Mouse (Mus musculus) 416B (cell line): Measurements from ENCODE around the gene Itpripl2.
A peak's percentile ranks its signal among the peaks of the same experiment; 100 is the strongest.

Experiments
- DNase-seq: peaks from one replicate; pipeline ENCODE4 v3.0.0; 2011; ENCODE audit warnings: low read depth

The Itpripl2 gene

DNA sequence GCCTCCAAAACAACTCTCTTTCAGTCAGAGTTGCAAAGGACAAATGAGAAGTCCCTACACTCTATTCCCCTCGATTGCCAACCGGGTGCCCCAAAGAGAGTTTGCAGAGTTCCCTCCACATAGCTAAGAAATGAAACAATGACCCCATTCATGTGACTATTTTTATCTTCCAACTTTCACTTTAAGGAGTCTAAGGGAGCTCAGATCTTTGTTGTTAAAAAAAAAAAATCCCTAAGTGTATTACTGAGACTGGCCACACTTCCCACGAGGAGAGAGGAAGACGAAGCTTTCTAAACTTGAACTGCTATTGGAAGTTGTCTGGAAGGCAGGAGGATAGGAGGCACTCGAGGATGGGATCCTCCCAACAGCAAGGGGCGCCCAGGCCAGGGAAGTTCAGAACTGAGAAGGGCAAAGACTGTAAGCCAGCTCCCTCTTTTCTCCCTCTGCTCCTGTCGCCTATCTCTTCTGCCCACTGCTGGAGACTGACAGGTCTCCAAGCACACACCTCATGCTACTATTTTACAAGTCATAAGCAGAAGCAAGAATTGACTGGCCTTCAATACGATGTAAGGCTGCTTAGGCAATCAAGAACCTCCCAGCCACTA lies 3.6 kb downstream of the Itpripl2 start:
- no peak for DNase-seq

DNA sequence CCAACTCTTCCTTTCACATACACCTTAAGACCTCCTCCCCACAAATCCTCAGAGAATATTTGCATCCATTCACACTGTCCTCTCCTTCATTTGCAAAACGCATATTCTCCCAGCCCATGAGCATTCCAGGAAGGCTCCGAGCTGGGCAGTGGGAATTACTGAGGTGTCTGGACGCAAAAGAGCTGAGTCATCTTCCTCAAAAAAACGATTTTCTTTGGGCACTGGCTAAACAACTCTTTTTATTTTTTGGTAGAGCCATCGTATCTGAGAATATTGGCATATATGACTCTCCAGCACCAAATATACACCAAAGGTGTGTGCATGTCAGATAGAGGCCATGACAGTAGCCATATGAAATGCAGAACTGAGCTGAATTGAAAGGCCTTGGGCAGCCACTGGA lies 4.9 kb downstream of the Itpripl2 start:
- DNase-seq, result no peak

DNA sequence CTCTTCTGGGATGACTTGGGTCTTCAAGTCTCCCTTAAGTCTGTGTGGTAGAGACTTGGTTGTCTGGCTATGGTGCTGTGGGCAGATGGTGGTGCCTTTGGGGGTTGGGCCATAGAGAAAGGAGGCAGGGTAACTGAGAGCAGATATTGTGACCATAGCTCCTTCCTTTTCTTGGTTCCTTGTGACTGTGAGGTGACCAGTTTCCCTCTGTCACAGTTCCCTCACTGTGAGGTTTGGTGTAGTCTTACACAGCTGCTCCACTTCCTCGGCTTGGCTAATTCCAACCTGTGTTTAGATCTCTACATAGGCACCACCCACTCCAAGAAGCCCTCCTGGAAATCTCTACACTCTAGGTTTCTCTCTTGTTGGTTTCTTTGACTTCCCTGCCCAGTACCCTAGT lies 7.8 kb downstream of the Itpripl2 start:
- DNase-seq, result no peak

DNA sequence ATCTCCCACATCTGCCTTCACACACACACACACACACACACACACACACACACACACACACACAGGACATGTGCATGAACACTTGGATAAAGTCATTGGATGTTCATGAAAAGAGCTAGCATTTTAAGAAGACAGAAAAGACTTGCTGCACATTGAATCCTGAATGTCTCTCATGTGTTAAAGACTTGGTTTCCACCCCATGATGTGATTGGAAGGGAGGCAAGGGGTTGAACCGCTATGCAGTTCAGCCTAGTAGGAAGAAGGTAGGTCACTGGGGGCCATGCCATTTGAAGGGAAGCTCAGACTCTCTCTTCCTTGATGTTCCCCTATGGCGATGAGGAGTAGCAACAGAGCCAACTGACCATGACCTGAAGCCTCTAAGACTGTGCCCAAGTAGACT lies 9.8 kb downstream of the Itpripl2 start:
- no peak for DNase-seq

DNA sequence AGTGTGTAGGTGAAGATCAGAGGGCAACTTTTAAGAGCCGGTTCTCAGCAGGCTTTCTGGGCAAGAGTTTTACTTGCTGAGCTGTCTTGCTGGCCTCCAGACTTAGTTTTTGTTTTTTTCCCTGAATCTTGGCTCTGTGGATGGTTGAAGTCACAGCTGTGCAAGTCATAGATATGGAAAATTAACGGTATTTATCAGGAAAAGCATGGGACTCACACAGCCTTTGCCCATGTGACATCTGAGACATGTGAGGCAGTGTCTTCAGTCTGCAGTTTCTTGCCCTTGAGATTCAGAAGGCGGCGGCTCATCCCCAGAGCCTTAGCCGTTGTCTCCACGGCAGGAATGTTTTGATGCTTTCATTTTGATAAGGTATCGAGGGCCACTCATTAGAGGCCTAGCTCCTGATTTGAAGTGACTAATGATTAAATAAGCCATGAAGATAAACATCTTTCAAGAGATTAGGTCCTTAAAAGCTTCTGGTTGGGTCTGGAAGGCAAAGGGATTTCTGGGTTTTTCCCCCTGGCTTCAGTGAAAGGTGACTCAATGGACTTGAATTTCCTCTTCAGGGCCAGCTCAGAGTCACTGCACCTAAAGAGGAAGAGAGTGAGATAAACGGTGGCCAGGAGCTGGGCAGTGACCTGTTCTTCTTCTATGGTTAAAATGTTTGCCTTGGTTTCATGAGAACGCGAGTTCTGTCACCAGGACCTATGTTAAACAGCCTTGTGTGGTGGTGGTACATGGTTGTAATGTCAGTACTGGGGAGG lies 10.5 kb downstream of the Itpripl2 start:
- DNase-seq, result peak; percentile 15

DNA sequence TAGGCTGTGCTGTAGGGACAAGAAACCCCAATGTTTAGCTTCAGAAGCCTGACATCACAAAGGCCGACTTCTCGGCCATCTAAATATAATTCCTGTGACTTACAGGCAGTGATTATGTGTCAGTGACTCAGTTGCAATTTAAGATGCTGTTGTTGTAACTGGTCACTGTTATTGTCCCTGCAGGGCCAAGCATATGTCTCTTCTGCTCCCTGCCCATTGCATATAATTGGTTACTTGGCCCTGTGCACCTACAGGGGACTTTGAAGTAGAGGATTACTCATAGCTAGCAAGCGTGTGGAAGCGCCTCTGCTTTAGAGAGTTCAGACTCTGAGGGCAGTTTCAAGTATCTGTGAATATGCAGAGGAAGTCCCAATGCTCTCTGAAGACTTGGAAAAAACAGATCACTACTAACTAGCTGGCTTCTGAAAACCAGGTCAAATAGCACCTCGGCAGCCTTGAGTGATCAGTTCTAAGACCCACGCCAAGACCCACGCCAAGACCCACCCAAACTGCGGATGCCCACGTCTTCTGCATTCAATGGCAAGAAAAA lies 11.5 kb downstream of the Itpripl2 start:
- DNase-seq, result no peak

DNA sequence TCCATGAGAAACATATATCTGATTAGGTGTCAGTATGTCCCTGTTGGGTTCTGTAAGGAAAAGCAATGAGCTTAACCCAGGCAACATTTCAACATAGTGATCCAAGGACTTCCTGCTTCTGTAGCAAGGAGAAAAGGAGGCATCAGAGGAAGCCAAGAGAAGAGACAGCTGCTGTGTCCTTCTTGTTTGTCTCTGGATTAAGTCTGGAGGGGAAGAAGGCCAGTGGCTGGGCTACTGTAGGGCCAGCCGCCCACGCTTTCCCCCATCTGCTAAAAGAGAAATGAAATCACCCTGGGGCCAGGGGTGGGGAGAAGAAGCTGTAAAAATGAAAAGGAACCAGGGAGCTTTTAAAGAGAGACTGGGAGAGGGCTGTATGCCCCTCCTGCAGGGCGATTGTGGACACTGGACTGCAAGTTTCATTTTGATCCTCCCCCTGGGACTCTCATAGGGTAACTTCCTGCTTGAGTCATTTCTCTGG lies 12.9 kb downstream of the Itpripl2 start:
- no peak for DNase-seq

DNA sequence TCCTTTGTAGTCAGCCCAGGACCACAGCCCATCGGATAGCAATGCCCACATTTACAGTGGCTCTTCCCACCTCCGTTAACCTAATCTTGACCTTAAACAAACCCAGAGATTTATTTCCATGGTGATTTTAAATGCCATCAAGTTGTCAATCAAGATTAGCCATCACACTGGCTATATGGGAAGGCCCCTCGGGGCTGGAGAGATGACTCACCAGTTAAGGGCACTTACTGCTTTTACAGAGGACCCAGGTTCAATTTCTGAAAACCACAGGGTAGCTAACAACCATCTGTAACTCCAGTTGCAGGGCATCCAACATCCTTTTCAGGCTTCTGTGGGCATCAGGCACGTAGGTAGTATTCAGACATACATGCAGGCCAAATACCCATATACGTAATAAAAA lies 15.3 kb downstream of the Itpripl2 start:
- no peak for DNase-seq

DNA sequence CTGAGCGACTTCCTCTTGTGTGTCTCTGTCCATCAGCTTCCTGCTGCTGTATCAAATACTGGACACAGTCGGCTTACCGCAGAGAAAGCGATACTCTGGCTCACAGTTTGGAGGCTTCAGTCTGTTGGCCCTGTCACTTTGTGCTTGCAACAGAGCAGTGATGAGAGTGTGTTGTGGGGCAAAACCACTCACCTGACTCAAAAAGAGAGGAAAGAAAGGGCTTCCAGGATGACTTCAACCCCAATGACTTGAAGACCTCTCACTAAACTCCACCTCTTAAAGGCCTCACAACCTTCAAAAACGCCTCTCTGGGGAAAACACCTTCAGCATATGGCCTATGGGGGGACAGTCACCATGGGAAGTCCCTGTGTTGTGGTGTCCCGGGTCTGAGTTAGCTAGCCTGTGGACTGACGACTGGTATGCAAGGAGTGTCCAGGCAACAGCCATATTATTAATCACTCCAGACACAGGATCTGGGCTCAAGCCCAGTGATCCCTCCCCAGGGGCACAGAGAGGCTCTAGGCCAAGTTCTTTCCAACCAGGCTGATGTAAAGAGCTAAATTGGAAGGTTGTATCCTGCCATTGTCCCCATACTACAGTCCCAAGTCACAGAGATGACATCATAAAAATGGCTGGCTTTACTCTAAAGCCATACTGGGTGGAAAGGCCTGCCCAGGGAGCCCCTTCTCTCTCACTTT lies 16.6 kb downstream of the Itpripl2 start:
- no peak for DNase-seq

DNA sequence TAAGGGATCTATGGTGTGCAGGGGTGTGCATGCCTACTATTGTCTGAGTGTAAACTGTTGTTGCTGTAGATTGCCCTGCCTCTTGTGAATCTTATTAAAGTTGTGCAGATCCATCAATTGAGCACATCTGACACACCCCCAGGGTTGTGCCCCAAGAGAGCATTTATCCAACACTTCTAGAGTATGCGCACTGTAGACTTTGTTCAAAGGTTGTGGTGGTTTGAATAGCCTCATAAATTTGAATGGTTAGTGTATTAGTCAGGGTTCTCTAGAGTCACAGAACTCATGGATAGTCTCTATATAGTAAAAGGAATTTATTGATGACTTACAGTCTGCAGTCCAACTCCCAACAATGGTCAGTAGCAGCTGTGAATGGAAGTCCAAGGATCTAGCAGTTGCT lies 18.9 kb downstream of the Itpripl2 start:
- DNase-seq, result no peak

DNA sequence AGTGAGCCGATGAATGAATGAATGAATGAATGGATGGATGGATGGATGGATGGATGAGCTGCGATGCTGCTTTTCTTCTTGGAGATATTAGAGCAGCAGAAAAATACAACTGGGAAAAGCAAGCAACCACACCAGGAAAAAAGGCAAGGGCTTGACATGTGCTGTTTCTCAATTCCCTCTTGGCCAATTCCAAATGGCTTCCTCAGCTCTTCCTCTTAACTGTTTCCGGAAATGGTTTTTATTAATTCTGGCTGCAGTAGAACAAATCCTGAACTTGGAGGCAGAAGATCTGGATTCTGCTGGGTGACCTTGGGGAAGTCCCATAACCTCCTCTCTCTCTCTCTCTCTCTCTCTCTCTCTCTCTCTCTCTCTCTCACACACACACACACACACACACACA lies 23.7 kb downstream of the Itpripl2 start:
- DNase-seq, result no peak

DNA sequence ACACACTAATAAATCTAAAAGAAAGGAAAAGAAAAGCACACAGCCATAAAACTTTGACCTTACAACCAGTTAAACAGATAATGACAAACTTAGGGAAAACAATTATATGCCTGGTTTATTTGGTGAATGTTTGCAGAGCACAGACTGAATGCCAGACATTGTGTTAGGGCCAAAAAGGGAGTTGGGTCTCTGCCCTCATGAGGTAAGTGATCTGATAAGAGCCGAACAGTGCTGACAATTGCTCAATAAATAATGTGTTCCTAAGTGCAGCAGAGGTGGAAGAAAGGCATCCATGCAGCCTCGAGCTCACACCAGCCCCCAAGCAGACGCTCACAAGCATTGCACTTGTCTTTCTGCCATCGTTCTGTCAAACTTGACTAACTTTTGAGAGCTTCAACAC lies 27.3 kb downstream of the Itpripl2 start:
- DNase-seq, result no peak

DNA sequence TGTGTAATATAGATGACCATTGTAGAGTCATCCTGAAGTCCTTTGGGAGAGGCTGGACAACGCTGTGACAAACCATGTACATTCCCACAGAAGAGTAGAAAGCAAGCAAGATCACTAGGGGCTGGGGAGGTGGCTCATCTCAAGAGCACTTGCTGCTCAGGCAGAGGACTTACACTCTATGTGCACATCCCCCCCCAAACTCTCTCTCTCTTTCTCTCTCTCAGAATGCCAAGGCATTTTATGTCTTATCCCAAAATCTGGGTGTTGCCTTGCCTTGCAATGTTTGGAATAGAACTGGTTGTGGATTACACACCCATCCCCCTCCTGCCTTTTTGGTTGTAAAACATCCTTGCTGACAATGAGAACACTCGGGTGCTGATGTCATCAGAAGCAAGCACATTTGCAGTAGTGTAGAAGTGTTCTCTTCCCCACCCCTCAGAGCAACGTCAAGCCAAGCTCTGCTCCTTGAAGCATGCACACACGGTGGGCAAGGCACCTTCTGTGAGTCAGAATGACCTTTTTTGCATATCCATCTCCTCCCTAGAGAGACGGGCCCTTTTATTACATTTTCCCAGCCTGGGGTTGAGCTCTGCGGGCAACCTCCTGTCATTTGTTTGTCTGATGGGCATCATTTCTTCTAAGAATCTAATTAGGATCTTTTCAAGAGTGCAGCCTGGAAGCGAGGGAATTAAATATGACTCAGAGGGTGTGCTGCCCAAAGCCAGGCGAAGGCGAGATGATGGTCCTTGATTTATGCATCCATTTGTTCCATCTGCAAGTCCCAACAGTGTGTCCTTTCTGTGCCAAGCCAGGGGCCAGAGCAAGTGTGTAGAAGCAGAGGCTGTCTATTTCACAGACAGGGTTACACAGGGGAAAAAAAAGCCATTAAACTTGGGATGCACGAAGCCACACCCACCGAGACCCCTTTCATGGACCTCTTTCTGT lies 28.7 kb downstream of the Itpripl2 start:
- DNase-seq, result no peak

DNA sequence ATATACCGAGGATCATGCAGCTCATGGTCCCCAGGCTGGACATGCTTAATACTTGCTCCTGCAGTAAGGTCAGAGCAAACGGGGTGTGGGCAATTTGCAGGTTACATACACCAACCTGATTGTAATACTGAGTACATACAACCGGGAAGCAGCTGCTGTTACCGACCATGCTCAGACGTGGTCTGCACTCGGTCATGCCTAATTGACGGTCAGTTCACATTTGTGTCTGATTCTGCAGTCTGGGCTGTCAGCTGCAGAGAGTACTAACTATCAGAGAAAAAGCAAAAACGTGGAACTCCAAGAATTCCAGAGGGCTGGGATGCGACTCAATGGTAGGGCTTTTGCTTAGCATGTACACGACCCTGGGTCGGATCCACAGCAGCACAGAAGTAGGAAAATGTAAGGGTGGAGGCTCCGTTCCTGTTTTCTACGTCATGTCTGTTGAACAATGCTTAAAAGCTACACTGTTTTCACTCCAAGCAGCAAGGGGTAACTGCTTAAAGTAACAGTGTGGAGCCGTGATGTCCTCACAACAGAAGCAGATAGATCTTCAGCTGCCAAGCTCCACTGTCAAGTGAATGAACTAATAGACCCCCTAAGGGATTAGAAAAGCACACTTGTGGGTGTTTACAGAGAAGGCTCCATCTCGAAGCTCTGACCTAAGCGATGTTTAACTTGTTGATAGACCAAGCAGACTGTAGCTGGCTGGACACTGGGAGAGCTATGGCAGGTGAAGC lies 30.2 kb downstream of the Itpripl2 start:
- no peak for DNase-seq

DNA sequence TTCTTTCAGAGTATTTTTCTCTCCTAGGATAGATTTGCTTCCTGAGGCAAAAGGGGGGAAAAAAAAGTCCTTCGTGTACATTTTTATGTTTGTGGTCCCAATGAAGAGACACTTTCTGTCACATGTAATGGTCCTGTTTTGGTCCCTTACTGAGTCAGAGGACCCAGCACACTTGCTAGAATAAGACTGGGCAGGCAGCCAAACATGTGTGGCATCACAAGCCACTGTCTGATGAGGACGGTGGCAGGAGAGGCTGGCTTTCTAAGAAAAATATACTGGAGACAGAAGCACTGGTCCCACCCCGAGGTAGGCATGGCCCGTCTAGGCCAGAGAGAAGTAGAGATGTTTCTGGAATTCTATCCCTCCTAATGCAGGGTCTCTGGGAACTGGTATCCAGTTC lies 38.1 kb downstream of the Itpripl2 start:
- DNase-seq, result peak; percentile 27

DNA sequence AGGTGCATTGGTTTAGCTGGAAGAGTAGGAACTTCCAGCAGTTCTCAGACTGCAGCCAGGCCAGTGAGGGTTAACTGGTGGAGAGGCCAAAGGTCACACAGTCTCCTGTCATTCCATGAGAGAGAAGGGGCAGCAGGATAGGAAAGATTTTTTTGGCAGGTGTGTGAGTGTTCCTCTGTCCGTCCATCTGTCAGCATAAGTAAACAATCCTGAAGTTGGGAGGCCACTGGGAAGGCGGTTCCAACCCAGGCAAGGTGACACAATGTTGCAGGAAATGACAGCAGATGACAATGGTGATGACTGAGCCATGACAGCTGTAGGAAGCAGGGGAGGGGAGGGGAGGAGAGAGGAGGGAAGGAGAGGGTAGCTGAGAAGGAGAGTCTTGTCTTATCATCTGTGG lies 38.8 kb downstream of the Itpripl2 start:
- no peak for DNase-seq

DNA sequence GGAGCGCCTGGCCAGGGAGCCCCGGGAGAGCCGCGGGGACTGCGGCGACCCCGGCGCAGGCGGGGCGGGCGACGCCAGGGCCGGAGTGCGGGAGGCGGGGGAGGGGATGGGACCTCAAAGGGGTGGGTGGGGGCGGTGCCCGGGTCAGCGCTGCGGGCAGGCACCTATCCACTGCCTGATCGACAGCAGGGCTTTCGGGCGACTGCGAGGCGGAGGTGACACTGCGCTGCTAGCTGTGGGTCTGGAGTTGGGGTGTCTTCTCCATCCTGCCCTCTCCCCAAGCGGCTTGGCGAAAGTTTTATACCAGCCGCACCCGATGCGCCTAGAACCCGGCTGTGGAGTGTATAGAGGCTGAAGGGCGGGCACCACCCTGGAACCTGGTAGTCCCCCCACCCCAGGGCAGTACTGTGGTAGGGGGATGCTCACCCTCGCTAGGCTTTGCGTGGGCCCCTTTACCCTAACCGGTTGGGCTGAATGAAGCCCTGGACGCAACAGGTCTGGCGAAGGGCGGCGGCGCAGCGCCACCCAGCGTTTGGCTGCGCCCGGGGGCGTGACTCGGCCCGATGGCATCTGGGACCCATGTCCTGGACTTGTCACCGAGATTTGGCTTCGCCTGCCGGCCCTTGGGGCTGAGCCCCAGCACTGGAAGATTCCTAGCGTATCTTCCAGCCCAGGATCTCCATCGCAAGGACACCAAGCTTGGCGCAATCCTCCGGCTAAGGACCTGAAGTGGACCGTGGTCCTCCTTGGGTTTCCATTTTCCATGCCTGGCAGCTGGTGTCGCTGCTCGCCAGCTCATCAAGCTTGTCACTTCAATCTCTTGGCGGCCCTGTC lies 43.4 kb downstream of the Itpripl2 start, which contains the start of gene Syt17:
Syt17 (minus strand) TSS at position 89 of the 834 bp plus-strand sequence.
- DNase-seq, result no peak

DNA sequence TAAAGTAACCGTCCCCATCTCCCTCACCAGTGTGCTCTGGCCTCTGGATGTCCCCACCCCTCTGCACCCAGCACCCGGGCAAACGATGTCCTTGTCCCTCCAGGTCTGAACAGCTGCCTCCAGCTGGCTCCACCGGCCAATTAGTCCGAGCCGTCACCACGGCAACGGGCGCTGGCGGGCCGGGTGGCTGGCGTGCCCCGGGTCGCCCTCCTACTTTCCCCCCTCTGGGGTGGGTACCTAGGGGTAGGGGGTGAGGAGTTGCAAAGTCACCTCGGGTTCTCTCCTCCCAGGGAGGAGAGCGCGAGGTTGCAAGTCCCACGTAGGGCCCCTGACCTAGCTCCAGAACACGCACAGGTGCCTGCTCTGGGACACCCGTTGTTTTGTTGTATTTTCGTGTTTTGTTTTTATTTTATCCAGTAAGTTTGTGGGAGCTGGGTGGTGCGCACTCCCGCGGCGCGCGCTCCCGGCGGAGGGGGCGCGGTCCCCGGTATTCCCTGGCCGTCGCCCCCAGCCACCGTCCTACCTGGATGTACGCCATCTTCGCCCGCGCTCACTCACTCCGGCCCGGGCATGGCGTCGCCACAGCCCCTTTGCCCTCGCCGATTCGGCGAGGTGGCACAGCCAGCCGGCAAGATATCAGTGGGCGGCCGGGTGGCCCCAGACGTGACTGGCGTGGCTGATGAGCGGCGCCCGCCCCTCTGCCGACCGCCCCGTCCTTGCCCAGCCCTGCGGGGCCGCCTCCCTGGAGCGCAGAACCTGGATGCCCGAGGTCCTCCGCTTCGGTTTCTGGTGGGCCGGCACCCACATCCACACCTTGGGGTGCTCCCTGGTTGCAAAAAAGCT lies 44.3 kb downstream of the Itpripl2 start:
- no peak for DNase-seq

DNA sequence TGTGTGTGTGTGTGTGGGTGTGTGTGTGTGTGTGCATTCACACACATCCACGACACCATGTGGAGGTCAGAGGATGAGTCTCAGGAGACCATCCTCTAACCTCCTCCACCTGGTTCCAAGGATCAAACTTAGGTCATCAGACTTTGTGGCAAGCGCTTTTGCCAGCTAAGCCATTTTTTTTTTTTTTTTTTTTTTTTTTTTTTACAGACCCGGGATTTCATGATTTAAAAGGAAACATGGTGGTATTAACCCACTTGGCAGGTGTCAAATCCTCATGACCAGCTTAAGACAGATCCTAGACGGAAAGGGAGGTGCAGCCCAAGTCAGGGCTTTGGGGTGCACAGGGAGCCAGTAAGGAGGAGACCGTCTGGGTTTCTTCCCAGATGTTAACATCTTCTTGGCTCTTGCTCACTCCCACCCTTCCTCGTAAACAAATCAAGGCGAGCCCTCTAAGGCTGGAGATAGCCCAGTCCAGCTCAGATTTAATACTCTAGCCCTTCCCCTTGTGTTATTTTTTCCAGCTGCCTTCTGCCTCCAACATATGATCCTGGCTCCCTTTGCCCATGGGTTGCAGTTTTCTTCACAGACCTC lies 47.8 kb downstream of the Itpripl2 start:
- DNase-seq, result no peak
